Mouse (Mus musculus) erythroblast, adult 5-6 weeks (primary cell): ENCODE data around the gene Polr2e. TPM values are rescaled to one million over a fixed set of nuclear protein-coding genes. Genes with fewer than 3 reads are reported as not detected.
"Not testable (repeated sequence)": the region's sequence is repeated elsewhere in the genome, so short reads cannot be mapped to it uniquely, and the experiment has no call there.

Experiments
- ATAC-seq: replicated peaks from 2 replicates; pipeline ENCODE4 v1.8.0; 2016; ENCODE audit warnings: moderate number of reproducible peaks, mild to moderate bottlenecking, moderate TSS enrichment, inconsistent platforms; ENCODE audit not compliant: poor library complexity, low FRiP score, severe bottlenecking
- total RNA-seq, 2 experiments: library from RNA; stranded (forward) in 1 of 2; stranded (reverse) in 1 of 2; fragments of 150-400 nt in 1 of 2; fragments of 200-764, 138-1000 nt in 1 of 2; gene quantifications; 2 replicates each; pipeline versions ENCODE4 v1.2.3 to v1.2.4; 2015 to 2017; ENCODE audit warnings: low replicate concordance in 2 of 2

The Polr2e gene
- total RNA-seq, 2 experiments from 2014 or later = 4.5 to 23.6 TPM

GRCm38 (mm10) chr10:80041409-80042060, 1.9 kb upstream of the Polr2e start:
- not testable (repeated sequence) for ATAC-seq

GRCm38 (mm10) chr10:80036832-80037231, 2.8 kb downstream of the Polr2e start:
- no peak for ATAC-seq

GRCm38 (mm10) chr10:80035686-80036085, 3.9 kb downstream of the Polr2e start:
- ATAC-seq = no peak

- no peak for ATAC-seq
These were observed 4.4 kb downstream of the Polr2e start for GRCm38 (mm10) chr10:80035148-80035547.

- peak; percentile 23; the same call in 1 of the 2 replicates for ATAC-seq
These were observed 5.8 kb downstream of the Polr2e start for GRCm38 (mm10) chr10:80033511-80034391.

- ATAC-seq = no peak
These were observed 6.7 kb downstream of the Polr2e start for GRCm38 (mm10) chr10:80032799-80033480.

- ATAC-seq = no peak
These were observed 8.9 kb downstream of the Polr2e start for GRCm38 (mm10) chr10:80030736-80031135.

- ATAC-seq = no peak
These were observed 9.4 kb downstream of the Polr2e start for GRCm38 (mm10) chr10:80030191-80030590.

- ATAC-seq = no peak
These were observed 11.1 kb downstream of the Polr2e start for GRCm38 (mm10) chr10:80028521-80028846.

- ATAC-seq = peak; percentile 21; the same call in 1 of the 2 replicates
These were observed 11.7 kb downstream of the Polr2e start for GRCm38 (mm10) chr10:80027681-80028520.

- ATAC-seq = peak; percentile 36; the same call in 1 of the 2 replicates
These were observed 13.7 kb downstream of the Polr2e start for GRCm38 (mm10) chr10:80025889-80026288.

GRCm38 (mm10) chr10:80025463-80025862, 14.1 kb downstream of the Polr2e start:
- ATAC-seq = no peak

GRCm38 (mm10) chr10:80025044-80025347, 14.6 kb downstream of the Polr2e start:
- no peak for ATAC-seq

- ATAC-seq = no peak
These were observed 15.2 kb downstream of the Polr2e start for GRCm38 (mm10) chr10:80024229-80025043.

- ATAC-seq = no peak
These were observed 15.8 kb downstream of the Polr2e start for GRCm38 (mm10) chr10:80023758-80024157.

- no peak for ATAC-seq
These were observed 16.8 kb downstream of the Polr2e start for GRCm38 (mm10) chr10:80022806-80023205.

- ATAC-seq = no peak
These were observed 17.4 kb downstream of the Polr2e start for GRCm38 (mm10) chr10:80022164-80022563.

- no peak for ATAC-seq
These were observed 18.3 kb downstream of the Polr2e start for GRCm38 (mm10) chr10:80021320-80021641.

GRCm38 (mm10) chr10:80020603-80021319, 18.8 kb downstream of the Polr2e start:
- no peak for ATAC-seq
